Mouse (Mus musculus): ENCODE results near the gene Mmp28. TPM values are rescaled to one million over a fixed set of nuclear protein-coding genes. Genes with fewer than 3 reads are reported as not detected.
A peak's percentile ranks its signal among the peaks of the same experiment; 100 is the strongest.

Gene Mmp28
- polyA plus RNA-seq, 1 experiment from 2014 or later, result 5.1 TPM

DNA sequence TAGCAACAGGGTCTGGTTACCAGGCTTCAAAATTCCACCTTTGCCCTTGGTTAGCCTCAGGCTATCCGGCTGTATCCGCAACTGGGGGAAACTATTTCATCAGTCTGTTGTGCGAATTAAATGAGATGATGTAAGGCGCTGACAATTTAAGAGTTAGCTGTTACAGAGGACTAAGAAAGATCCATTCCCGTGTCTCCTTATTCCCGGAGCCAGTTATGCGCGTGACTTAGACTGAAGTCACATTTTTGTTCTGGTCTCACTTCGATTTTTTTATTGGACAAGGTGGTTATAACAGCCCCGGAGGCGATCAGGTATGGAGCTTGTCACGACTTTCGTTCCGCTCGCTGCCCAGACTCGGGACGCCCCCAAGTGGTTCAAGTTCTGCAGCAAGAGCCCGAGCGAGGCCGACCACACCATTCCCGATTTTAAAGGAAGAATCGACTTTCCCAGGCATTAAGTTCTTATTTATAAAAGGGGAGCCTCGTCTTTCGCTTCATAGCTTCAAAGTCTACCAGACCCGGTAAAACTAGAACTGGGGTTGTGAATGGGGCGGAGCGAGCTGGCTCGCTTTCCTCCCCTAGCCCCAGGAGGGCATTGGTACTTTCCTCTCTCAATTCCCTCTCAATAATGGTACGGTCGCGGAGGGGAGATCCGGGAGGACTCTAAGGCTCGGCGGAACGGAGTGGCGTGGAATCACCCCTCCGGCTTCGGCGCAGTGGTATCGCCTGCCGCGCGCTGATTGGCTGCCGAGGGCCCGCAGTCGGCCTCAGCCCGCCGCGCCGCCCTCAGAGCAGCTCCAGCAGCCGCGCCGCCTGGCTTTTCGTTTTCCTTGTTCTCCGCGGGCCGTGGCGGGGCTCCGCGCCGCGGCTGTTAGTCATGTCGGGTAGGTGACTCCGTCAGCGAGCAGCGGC is 9.7 kb upstream of the Mmp28 start, which contains the start of gene Taf15:
Gene Taf15 (plus strand): TSS at position 763 of the 911 bp plus-strand sequence.
- H3K9ac ChIP-seq (replicated peaks; ENCODE audit: low read depth), result peak within 1 kb of the TSS; percentile 76

GRCm38 (mm10) chr11:83471766-83472165 is 8.9 kb upstream of the Mmp28 start:
- ATAC-seq (no peak), DNase-seq (ENCODE audit: low spot score) (no peak)
- H3K27ac ChIP-seq (ENCODE audit: low read length), result no peak overlapping the region
- 76% methylated on average over 2 of the region's 2 CpGs for WGBS
- TF ChIP-seq EP300 (IDR thresholded peaks at IDR 0.05) (no peak), CTCF (IDR thresholded peaks at IDR 0.05) (no peak)
- H3K27me3 ChIP-seq (replicated peaks; ENCODE audit: insufficient read depth, low read length), result no peaks in the 10 kb centered on the region
- H3K9ac ChIP-seq (replicated peaks; ENCODE audit: low read depth), result no peak overlapping the region
- no peak overlapping the region for H3K4me3 ChIP-seq (ENCODE audit: low read depth, low read length)
- no peak overlapping the region for H3K4me2 ChIP-seq (replicated peaks; ENCODE audit: low read depth, low read length)
- peaks cover 11% of the 10 kb centered on the region; the same call in 1 of the 2 replicates for H3K4me1 ChIP-seq (ENCODE audit: insufficient read depth, low read depth, low read length)
- no peaks in the 10 kb centered on the region for H3K9me3 ChIP-seq (ENCODE audit: low read length)
- H3K36me3 ChIP-seq (ENCODE audit: insufficient read depth, low read length), result no peaks in the 10 kb centered on the region

More for the DNA sequence above, 9.7 kb upstream of the Mmp28 start, which contains the start of gene Taf15:
- DNase-seq (ENCODE audit: low spot score) (peak; percentile 99), ATAC-seq (peak; percentile 99)
- under 1% methylated on average over 66 of the region's 66 CpGs for WGBS
- H3K4me2 ChIP-seq (replicated peaks; ENCODE audit: low read depth, low read length), result peak within 1 kb of the TSS; percentile 91
- TF ChIP-seq EP300 (IDR thresholded peaks at IDR 0.05) (peak; percentile 24; the same call in 1 of the 2 replicates), CTCF (IDR thresholded peaks at IDR 0.05) (peak; percentile 80)
- peak within 1 kb of the TSS; percentile 91 for H3K27ac ChIP-seq (ENCODE audit: low read length)
- peaks cover 9% of the 10 kb centered on the region; the same call in 1 of the 2 replicates for H3K4me1 ChIP-seq (ENCODE audit: insufficient read depth, low read depth, low read length)
- no peaks in the 10 kb centered on the region for H3K36me3 ChIP-seq (ENCODE audit: insufficient read depth, low read length)
- H3K27me3 ChIP-seq (replicated peaks; ENCODE audit: insufficient read depth, low read length), result no peaks in the 10 kb centered on the region
- peak within 1 kb of the TSS; percentile 93 for H3K4me3 ChIP-seq (ENCODE audit: low read depth, low read length)
- no peaks in the 10 kb centered on the region for H3K9me3 ChIP-seq (ENCODE audit: low read length)

DNA sequence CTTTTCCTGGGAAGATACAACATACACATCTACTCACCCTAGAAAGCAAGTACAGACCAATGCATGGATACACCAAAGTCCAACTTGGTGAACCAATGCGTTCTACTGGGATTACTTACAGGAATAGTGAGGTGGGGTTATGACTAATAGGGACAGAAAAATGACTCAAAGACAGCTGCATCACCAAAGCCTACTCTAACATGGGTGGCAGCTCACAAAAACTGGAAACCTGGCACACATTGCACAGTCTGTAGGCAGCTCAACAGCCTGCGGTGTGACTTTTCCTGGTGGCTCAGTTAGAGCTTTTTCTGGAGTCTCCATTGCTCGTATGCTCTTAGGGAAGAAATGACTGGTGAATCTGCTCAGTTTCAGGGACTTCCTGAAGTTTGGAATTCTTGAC is 5.9 kb upstream of the Mmp28 start:
- TF ChIP-seq CTCF (IDR thresholded peaks at IDR 0.05) (no peak), EP300 (IDR thresholded peaks at IDR 0.05) (no peak)

DNA sequence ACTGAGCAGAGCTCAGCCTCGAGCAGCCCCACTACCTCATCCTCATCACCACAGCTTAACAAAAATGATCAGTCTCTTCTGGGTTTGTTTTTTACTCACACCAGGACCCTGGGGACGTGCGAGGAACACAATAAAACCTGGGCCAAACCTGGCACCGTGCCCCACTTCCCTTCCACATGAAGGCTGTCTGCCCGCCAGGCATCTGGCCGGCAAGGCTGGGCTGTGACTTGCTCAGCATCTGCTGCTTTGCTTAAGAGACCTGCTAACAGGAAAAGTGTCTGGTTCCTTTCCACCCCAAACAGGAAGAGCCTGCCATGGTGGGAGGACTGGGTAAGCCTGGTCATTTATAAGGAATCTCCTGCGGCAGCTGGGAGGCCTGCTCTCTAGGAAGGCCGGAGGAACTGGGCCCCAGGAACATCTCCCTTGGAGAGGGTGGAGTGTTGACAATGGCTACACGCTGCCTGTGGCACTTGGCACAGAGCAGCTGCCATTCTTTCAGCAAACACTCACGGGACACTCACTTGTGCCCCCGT is 4.3 kb upstream of the Mmp28 start:
- DNase-seq (ENCODE audit: low spot score), result peak; percentile 80
- TF ChIP-seq EP300 (IDR thresholded peaks at IDR 0.05) (peak; percentile 85), CTCF (IDR thresholded peaks at IDR 0.05) (peak; percentile 24; the same call in 1 of the 2 replicates)
- WGBS, result 17% methylated on average over 11 of the region's 11 CpGs

More for the DNA sequence above, 5.9 kb upstream of the Mmp28 start:
- H3K9me3 ChIP-seq (ENCODE audit: low read length), result no peaks in the 10 kb centered on the region
- no peak for DNase-seq (ENCODE audit: low spot score)
- no peak overlapping the region for H3K4me3 ChIP-seq (ENCODE audit: low read depth, low read length)
- 91% methylated on average over 3 of the region's 3 CpGs for WGBS
- 0 out of 2 replicates have a peak, but pooled peaks cover 3% of the 10 kb centered on the region for H3K27me3 ChIP-seq (replicated peaks; ENCODE audit: insufficient read depth, low read length)
- H3K4me1 ChIP-seq (ENCODE audit: insufficient read depth, low read depth, low read length), result peaks cover 6% of the 10 kb centered on the region; the same call in 1 of the 2 replicates
- no peak overlapping the region for H3K27ac ChIP-seq (ENCODE audit: low read length)
- no peak for ATAC-seq
- no peak overlapping the region for H3K9ac ChIP-seq (replicated peaks; ENCODE audit: low read depth)
- no peak overlapping the region for H3K4me2 ChIP-seq (replicated peaks; ENCODE audit: low read depth, low read length)
- no peaks in the 10 kb centered on the region for H3K36me3 ChIP-seq (ENCODE audit: insufficient read depth, low read length)

DNA sequence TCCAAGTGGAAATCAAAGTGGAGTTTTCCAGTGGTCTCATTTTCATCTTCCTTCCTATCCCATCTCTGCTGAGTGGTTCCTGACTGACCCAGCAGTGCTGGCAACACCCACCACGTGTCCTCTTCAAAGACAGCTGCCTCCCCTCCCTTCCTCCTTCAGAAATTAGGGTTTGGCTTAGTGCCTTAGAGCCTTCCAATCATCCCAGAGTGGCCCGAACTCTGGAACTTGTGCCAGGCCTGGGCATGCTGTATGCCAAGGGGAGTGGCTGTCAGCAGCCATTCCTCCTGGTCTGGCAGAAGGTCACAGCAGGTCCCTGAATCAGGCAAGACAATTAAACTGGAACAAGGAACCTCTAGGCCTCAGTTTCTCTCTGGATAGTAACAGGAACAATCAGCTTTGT is 3.1 kb upstream of the Mmp28 start:
- H3K27ac ChIP-seq (ENCODE audit: low read length), result peak overlapping the region; percentile 22; the same call in 1 of the 2 replicates
- no peaks in the 10 kb centered on the region for H3K36me3 ChIP-seq (ENCODE audit: insufficient read depth, low read length)
- 0 out of 2 replicates have a peak, but pooled peaks cover 4% of the 10 kb centered on the region for H3K27me3 ChIP-seq (replicated peaks; ENCODE audit: insufficient read depth, low read length)
- peak; percentile 47 for ATAC-seq
- 9% methylated on average over 2 of the region's 2 CpGs for WGBS
- H3K9me3 ChIP-seq (ENCODE audit: low read length), result no peaks in the 10 kb centered on the region
- peaks cover 6% of the 10 kb centered on the region; the same call in 1 of the 2 replicates for H3K4me1 ChIP-seq (ENCODE audit: insufficient read depth, low read depth, low read length)
- no peak overlapping the region for H3K9ac ChIP-seq (replicated peaks; ENCODE audit: low read depth)
- no peak; the same call in 1 of the 2 replicates for TF ChIP-seq EP300 (IDR thresholded peaks at IDR 0.05)
- no peak for TF ChIP-seq CTCF (IDR thresholded peaks at IDR 0.05)
- H3K4me2 ChIP-seq (replicated peaks; ENCODE audit: low read depth, low read length), result no peak overlapping the region
- peak; percentile 59 for DNase-seq (ENCODE audit: low spot score)
- no peak overlapping the region for H3K4me3 ChIP-seq (ENCODE audit: low read depth, low read length)

More for the DNA sequence above, 4.3 kb upstream of the Mmp28 start:
- H3K9me3 ChIP-seq (ENCODE audit: low read length), result no peaks in the 10 kb centered on the region
- H3K36me3 ChIP-seq (ENCODE audit: insufficient read depth, low read length), result no peaks in the 10 kb centered on the region
- peak; percentile 90 for ATAC-seq
- H3K27ac ChIP-seq (ENCODE audit: low read length), result no peak overlapping the region; the same call in 1 of the 2 replicates
- H3K4me2 ChIP-seq (replicated peaks; ENCODE audit: low read depth, low read length), result no peak overlapping the region
- H3K4me1 ChIP-seq (ENCODE audit: insufficient read depth, low read depth, low read length), result peaks cover 6% of the 10 kb centered on the region; the same call in 1 of the 2 replicates
- no peak overlapping the region for H3K9ac ChIP-seq (replicated peaks; ENCODE audit: low read depth)
- 0 out of 2 replicates have a peak, but pooled peaks cover 4% of the 10 kb centered on the region for H3K27me3 ChIP-seq (replicated peaks; ENCODE audit: insufficient read depth, low read length)
- H3K4me3 ChIP-seq (ENCODE audit: low read depth, low read length), result no peak overlapping the region

Data from lung, postnatal 0 days (tissue).